Mouse (Mus musculus): ENCODE measurements around the gene Rab6b.

DNA sequence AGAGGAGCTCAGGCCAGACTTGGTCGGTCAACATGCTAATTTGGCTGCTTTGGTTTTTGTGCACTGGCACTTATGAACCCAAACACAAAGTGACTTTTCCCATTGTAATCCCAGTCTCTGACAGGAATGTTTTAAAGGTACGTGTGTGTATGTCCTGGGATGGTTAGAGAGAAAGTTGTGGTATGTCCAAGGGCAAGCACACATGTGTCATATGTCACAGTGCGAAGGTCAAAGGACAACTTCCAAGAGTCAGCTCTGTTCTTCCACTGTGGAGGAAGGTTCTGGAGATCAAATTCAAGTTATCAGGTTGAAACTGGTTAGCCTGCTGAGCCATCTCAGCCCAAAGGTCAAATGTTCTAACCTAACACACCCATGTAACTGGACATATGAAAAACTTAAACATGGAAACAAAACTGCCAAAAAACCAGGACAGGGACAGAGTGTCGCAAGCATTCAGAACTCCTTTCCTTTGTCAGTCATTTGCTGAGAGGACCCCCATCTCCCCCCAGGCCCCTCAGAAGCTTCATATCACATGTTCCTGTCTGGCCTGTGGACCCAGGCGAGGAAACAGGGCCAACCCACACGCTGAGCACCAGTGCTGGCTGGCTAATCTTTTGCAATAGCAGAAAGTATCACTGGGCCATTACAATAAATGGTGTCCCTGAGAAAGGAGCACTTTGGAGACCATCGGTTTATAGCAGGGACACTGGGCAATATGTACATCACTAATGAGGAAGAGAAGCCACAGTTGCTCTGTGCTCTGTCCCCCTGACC lies 120.8 kb downstream of the Rab6b start:
- TF ChIP-seq POLR2A (IDR thresholded peaks at IDR 0.05; ENCODE audit: borderline replicate concordance, extremely low read depth, low read depth, low read length): no peak
- no peak for TF ChIP-seq CTCF (IDR thresholded peaks at IDR 0.05; ENCODE audit: insufficient read depth, low read length)

Measured in lung, adult 2 months (tissue).